Mouse (Mus musculus): ENCODE results near the gene Raet1e. TPM values are rescaled to one million over a fixed set of nuclear protein-coding genes. Genes with fewer than 3 reads are reported as not detected.
"Not testable (repeated sequence)": the region's sequence is repeated elsewhere in the genome, so short reads cannot be mapped to it uniquely, and the experiment has no call there.

The Raet1e gene
- total RNA-seq, 2 experiments from 2014 or later, result not detected

- DNase-seq; H3K27ac ChIP-seq; intact Hi-C loops (cut with DNase I): not testable (repeated sequence)
- H3K4me3 ChIP-seq, result peak overlapping the region; percentile 52
Measured at GRCm38 (mm10) chr10:22361415-22362352, 203.3 kb downstream of the Raet1e start.

DNA sequence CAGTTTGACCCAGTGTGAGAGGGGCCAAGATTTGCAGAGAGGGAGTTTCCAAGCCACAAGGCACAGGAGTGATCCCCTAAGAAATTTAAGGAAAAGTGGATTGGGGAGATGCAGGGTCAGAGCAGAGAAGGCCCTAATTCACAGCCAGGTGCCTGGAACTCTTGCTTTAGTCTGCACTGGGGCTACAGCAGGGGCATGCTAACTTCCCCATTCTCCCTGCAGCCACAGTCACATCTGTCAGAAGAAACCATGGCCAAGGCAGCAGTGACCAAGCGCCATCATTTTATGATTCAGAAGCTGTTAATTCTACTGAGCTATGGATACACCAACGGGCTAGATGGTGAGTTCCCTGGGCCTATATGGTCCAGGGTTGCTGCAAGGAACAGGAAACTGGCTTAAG lies 204.1 kb downstream of the Raet1e start:
- H3K4me3 ChIP-seq; H3K27ac ChIP-seq; DNase-seq; intact Hi-C loops (cut with DNase I): not testable (repeated sequence)

- H3K27ac ChIP-seq; intact Hi-C loops (cut with DNase I); DNase-seq; H3K4me3 ChIP-seq: not testable (repeated sequence)
Measured at GRCm38 (mm10) chr10:22364915-22365314, 206.5 kb downstream of the Raet1e start.

DNA sequence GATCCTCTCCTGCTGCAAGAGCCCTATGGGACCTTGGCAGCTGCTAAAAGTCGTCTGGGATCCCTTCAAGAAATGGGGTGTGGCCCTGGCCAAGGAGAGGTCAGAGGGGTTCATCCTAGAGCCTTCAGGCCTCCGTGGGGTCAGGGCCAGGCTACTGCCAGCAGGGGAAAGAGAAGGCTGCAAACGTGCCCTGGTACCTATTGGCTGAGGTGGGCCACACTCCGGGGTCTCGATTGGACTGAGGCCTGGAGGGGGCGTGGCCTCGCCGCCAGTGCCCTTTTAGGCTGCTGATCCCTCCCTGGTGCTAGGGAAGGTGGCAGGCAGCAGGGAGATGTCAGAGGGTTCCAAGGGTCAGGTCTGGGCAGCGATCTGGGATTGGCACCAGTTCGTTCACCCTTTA lies 222.9 kb downstream of the Raet1e start:
- H3K27ac ChIP-seq; H3K4me3 ChIP-seq; DNase-seq; intact Hi-C loops (cut with DNase I): not testable (repeated sequence)

DNA sequence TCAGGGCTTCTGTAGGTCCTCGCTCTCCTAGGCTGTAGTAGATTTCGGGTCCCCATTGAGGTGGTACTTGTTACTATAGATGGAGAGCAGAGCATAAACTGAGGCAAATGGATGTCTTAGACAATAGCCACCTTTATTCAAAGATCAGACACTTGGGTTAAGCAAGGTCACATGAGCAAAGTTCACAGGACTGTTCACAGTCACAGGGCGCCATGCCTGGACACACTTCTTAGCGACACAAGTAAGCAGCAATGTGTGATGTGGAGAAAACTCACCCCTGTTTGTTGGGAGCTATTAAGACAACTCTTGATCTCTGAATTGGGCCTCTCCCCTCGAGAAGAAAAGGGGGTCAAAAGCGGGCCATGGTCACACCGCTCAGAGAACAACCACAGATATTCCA lies 231.8 kb downstream of the Raet1e start:
- not testable (repeated sequence) for H3K4me3 ChIP-seq

DNA sequence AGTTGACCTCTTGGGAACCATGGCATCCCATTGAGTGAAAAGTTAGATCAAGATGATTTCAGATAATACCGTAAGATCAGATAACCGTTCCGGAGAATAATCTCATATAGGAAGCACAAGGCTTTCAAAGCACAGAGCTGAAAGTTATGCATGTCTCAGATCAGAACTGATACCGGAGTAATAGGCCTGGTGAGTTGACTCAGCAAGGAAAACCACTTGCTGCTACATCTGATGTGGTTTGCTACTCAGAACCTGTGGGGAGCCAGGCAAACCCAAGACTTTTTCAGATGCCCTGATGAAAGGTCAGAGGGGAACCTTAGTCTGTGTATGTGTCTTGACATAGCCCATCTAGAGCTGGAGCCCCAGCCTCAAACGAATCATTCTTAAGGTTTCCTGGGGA lies 233.2 kb downstream of the Raet1e start:
- intact Hi-C loops (cut with DNase I); DNase-seq; H3K4me3 ChIP-seq; H3K27ac ChIP-seq: not testable (repeated sequence)

More for the DNA sequence above, 231.8 kb downstream of the Raet1e start:
- DNase-seq; intact Hi-C loops (cut with DNase I); H3K27ac ChIP-seq: not testable (repeated sequence)

GRCm38 (mm10) chr10:22393028-22393824 lies 234.9 kb downstream of the Raet1e start:
- H3K27ac ChIP-seq; intact Hi-C loops (cut with DNase I); H3K4me3 ChIP-seq: not testable (repeated sequence)

GRCm38 (mm10) chr10:22396680-22397079 lies 238.3 kb downstream of the Raet1e start:
- H3K4me3 ChIP-seq; H3K27ac ChIP-seq; intact Hi-C loops (cut with DNase I); DNase-seq: not testable (repeated sequence)

More at GRCm38 (mm10) chr10:22393028-22393824, 234.9 kb downstream of the Raet1e start:
- DNase-seq, result not testable (repeated sequence)

GRCm38 (mm10) chr10:22402225-22402917 lies 244.0 kb downstream of the Raet1e start:
- intact Hi-C loops (cut with DNase I); H3K4me3 ChIP-seq; H3K27ac ChIP-seq: not testable (repeated sequence)
- peak; percentile 62 for TF ChIP-seq CTCF (IDR thresholded peaks at IDR 0.05)
- DNase-seq, result peak; percentile 50

DNA sequence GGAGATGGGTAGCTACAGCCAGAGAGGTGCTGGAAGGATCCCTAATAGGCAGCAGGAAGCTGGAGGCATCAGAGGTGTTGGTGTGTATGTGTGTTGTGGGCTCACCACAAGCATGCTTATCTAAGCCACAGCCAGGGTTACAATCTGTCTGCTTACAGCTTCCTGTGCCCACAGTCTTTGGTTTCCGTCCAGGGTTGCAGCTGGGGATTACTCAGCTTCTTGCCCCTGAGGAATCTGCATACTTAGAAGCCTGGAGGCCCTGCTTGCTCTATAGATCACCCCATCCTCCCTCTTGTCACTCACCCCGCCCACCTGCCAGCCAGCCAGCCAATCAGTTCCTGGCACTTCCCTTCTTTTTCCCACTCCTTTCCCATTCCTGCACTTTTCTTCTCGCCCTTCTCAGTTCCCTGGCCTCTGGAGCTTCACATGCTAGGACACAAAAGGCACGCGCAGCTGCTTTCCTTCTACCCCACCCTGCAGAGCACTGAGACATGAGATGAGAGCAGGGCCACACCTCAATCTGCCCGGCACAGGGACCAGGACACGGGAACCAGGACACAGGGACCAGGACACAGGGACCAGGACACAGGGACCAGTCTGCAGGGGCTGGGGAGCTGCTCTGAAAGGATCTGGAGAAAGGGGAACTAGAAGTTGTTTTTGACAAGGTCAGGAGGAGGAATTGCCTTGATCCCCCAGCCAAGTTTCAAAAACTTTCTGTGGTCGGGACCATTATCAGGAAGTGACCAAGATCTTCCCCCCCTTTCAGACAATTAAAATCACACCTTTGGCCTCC lies 255.5 kb downstream of the Raet1e start:
- DNase-seq, result peak; percentile 26
- H3K27ac ChIP-seq; H3K4me3 ChIP-seq; intact Hi-C loops (cut with DNase I): not testable (repeated sequence)

Other genes starting within 250 kb of the Raet1e start
- gene 4930444G20Rik, start 90.5 kb upstream of the Raet1e start, total RNA-seq (2021), result not detected
- 1 to 10 TPM in 1 of 2 experiments, not detected in 1; 1.2 TPM for gene E030030I06Rik, start 9.3 kb upstream of the Raet1e start, total RNA-seq (2021)
- not detected for gene H60b, start within 50 bp of the Raet1e start, total RNA-seq (2021)
- not detected for gene Raet1d, start 202.0 kb downstream of the Raet1e start, total RNA-seq (2021)